Mouse (Mus musculus) lung, postnatal 14 days (tissue): ENCODE results near the gene Lurap1.

ENCODE experiments used
- DNase-seq: peaks from one replicate; pipeline ENCODE4 v3.0.0; 2021

Lurap1 gene

DNA sequence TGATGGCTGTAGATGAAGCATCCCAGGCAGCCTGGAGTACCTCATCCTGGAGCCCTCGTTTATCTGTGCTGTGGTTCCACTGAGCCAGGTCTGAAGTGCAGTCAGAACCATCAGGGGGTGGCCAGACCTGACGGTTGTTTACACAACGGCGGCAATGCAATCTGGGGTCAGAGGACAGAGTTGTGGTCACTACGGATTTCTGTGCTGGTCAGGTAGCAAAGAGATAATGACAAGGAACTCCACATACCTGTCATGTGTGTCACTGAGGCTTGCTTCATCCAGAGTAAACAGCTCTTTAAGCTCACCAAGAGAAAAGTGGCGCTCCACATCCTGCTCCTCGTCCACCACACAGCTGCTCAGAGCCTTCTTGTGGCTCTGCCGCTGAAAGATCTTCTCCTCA lies 53.9 kb downstream of the Lurap1 start:
- no peak for DNase-seq

DNA sequence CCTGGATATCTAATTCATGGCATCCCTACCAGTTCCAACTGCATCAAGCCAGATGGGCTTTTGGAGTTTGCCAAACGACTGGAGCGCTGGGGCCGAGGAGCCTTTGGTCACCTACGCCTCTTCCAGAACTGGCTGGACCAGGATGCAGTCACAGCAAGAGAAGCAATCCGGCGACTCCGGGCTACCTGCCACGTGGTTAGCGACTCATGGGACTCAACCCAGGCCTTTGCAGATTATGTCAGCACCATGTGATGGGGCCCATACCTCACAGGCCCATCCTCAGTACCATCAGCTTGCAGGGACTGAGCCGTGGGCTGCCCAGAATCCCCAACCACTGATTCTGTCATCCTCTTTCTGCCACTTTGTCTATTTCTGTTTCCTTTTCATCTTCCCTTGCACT lies 54.8 kb downstream of the Lurap1 start:
- no peak for DNase-seq

DNA sequence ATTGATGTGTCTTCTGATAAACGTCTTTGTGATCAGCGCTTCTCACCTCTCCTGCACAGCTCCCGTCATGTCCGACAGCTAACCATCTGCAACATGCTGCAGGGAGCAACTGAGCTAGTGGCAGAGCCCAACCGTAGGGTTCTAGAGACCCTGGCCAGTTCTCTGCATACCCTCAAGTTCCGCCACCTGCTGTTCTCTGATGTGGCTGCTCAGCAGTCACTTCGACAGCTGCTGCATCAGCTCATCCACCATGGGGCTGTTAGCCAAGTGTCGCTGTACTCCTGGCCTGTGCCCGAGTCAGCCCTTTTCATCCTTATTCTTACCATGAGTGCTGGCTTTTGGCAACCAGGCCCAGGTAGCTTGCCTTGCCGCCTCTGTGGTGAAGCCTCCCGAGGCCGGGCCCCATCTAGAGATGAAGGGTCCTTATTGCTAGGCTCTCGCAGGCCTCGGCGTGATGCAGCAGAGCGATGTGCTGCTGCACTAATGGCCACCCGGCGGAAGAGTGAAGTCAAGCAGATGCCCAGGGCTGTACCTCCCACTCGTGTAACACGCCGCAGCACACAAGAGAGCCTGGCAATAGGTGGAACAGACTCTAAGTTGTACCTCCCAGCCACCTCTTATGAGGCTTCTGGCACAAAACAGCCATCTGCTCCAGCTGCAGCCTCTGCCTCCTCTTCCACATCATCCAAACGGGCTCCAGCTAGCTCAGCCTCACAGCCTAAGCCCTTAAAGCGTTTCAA lies 62.5 kb downstream of the Lurap1 start:
- DNase-seq: no peak
